Mouse (Mus musculus) right cerebral cortex, postnatal 4 days (tissue): ENCODE results near the gene Ddx42.
"Not testable (repeated sequence)": the region's sequence is repeated elsewhere in the genome, so short reads cannot be mapped to it uniquely, and the experiment has no call there.

ENCODE experiments used
- DNase-seq: peaks from one replicate; pipeline ENCODE4 v3.0.0-alpha.2; 2022

Gene Ddx42

GRCm38 (mm10) chr11:106202123-106202465 lies 14.6 kb upstream of the Ddx42 start, which contains the start of gene Strada:
Gene Strada (minus strand): TSS chr11:106202168.
- DNase-seq: no peak

DNA sequence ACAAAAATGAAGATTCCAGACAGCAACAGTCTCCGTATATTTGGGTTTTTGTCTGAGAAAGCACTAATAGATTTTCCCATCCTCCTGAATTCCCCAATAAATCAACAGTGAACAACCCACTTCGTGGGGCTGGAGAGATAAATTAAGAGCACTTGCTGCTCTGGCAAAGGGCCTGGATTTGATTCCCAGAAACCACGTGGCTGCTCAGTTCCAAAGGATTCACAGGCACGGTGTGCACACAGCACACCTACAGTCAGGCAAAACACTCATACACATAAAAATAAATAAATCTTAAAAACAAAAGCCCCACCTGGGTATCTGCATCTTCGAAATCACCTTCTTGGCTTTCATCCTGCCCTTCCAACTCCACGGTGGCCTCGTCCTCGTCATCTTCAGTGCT lies 4.0 kb upstream of the Ddx42 start:
- DNase-seq: no peak

- DNase-seq: no peak
Measured at GRCm38 (mm10) chr11:106214856-106215255, 1.9 kb upstream of the Ddx42 start.

- no peak for DNase-seq
Measured at GRCm38 (mm10) chr11:106215450-106215859, 1.3 kb upstream of the Ddx42 start.

- DNase-seq: peak; percentile 92
Measured at GRCm38 (mm10) chr11:106215927-106216729, 598 bp upstream of the Ddx42 start, which contains the start of gene Ccdc47. Gene Ccdc47 (minus strand): TSS chr11:106216344.

- no peak for DNase-seq
Measured at GRCm38 (mm10) chr11:106220603-106221002, 3.9 kb downstream of the Ddx42 start.

DNA sequence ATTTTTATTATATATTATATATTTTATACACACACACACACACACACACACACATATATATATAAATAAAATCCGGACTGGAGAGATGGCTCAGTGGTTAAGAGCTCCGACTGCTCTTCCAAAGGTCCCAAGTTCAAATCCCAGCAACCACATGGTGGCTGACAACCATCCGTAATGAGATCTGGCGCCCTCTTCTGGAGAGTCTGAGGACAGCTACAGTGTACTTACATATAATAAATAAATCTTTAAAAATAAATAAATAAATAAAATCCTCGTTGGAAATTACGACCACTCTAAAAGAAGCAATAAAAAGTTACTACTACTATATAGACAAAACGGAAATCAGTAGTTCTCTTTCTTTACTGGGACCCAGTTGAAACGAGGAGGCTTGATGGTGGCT lies 17.3 kb downstream of the Ddx42 start:
- DNase-seq: not testable (repeated sequence)

GRCm38 (mm10) chr11:106246834-106247233 lies 30.1 kb downstream of the Ddx42 start:
- no peak for DNase-seq

- DNase-seq: no peak
Measured at GRCm38 (mm10) chr11:106249326-106249725, 32.6 kb downstream of the Ddx42 start.

- no peak for DNase-seq
Measured at GRCm38 (mm10) chr11:106254767-106255166, 38.0 kb downstream of the Ddx42 start.

- peak; percentile 31 for DNase-seq
Measured at GRCm38 (mm10) chr11:106255174-106255573, 38.4 kb downstream of the Ddx42 start.

GRCm38 (mm10) chr11:106255685-106256451 lies 39.1 kb downstream of the Ddx42 start, which contains the start of the genes Ftsj3 and Psmc5:
Gene Ftsj3 (minus strand): TSS chr11:106256079.
Gene Psmc5 (plus strand): TSS chr11:106256154.
- DNase-seq: peak; percentile 98

DNA sequence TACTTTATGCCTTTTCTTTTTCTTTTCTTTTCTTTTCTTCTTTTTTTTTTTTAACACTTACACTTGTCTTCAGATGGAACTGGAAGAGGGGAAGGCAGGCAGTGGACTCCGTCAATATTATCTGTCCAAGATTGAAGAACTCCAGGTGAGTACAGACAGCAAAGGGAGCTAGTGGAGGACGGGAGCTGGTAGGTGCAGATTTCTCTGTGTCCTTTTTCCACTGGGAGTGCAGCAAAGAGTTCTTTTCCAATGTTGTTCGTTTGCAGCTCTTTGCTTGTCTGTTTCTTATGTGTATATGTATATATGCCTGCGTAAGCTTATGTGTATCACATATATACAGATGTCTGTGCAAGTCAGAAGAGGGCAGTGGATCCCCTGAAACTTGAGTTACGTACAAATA lies 40.0 kb downstream of the Ddx42 start:
- no peak for DNase-seq

- no peak for DNase-seq
Measured at GRCm38 (mm10) chr11:106260826-106261450, 44.2 kb downstream of the Ddx42 start.

- no peak for DNase-seq
Measured at GRCm38 (mm10) chr11:106263963-106264362, 47.2 kb downstream of the Ddx42 start.

DNA sequence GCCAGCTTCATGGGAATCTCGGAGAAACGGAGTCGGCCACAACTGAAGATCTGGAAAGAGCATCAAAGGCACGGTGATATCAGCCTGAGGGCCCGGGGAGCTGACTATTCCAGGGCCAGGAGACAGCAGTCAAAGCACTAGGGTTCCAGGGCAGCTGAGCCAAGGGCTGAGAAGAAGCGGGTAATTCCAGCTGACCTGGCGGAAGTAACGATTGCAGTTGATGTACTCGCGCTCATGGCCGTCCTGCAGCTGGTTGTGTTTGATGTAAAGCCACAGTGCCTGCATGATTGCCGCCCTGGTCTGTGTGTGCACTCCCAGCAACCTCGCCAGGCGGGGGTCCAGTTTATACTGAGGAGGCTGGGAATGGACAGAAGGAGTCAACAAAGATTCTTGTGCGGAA lies 48.3 kb downstream of the Ddx42 start:
- DNase-seq: no peak

- DNase-seq: no peak
Measured at GRCm38 (mm10) chr11:106265570-106265969, 48.8 kb downstream of the Ddx42 start.

GRCm38 (mm10) chr11:106266431-106266830 lies 49.7 kb downstream of the Ddx42 start:
- DNase-seq: no peak

- no peak for DNase-seq
Measured at GRCm38 (mm10) chr11:106267311-106267852, 50.7 kb downstream of the Ddx42 start.

DNA sequence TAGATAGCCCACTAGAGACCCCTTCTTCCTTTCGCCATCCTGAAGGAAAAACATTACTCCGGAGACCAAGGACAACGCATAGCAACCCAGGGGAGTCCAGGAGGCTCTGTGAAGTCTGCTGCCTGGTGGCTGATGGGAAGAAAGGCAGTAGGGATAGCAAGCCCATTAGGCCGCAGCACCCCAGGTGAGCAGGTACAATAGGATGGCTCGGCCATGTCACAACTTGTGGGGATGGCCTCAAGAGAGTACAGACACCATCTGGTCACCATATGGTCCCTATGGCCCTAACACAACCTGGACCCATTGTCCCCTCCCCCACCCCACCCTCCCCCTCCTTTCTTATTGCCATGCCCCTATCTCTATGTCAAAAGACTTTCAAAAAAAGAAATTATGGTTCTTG lies 51.1 kb downstream of the Ddx42 start:
- no peak for DNase-seq

- no peak for DNase-seq
Measured at GRCm38 (mm10) chr11:106268326-106269059, 51.8 kb downstream of the Ddx42 start.

GRCm38 (mm10) chr11:106269060-106269431 lies 52.3 kb downstream of the Ddx42 start:
- no peak for DNase-seq
